Mouse (Mus musculus): ENCODE data around the gene Rbm38. TPM values are rescaled to one million over a fixed set of nuclear protein-coding genes. Genes with fewer than 3 reads are reported as not detected.

Rbm38 gene
- polyA plus RNA-seq, 1 experiment from 2014 or later, result 29.9 TPM

- Histone ChIP-seq H3K9ac (ENCODE audit: low read length) (no peak overlapping the region), H3K27ac (ENCODE audit: low read depth, low read length) (no peak overlapping the region), H3K9me3 (replicated peaks; ENCODE audit: control insufficient read depth, low read length) (no peaks in the 10 kb centered on the region), H3K4me1 (ENCODE audit: control insufficient read depth, insufficient read depth, low read length) (no peaks in the 10 kb centered on the region), H3K36me3 (ENCODE audit: control insufficient read depth, insufficient read depth, low read length) (no peaks in the 10 kb centered on the region), H3K4me2 (ENCODE audit: low read length) (no peak overlapping the region), H3K4me3 (ENCODE audit: low read depth, low read length) (no peak overlapping the region), H3K27me3 (replicated peaks; ENCODE audit: control insufficient read depth, insufficient read depth, low read length) (no peaks in the 10 kb centered on the region)
- DNase-seq (ENCODE audit: low spot score) (no peak), ATAC-seq (no peak)
- WGBS, result 84% methylated on average over 6 of the region's 6 CpGs
Measured at GRCm38 (mm10) chr2:173053846-173054245, 33.5 kb downstream of the Rbm38 start.

GRCm38 (mm10) chr2:173056303-173056881, 36.1 kb downstream of the Rbm38 start:
- DNase-seq (ENCODE audit: low spot score), result no peak
- Histone ChIP-seq H3K4me2 (ENCODE audit: low read length) (no peak overlapping the region), H3K9ac (ENCODE audit: low read length) (no peak overlapping the region), H3K4me3 (ENCODE audit: low read depth, low read length) (no peak overlapping the region), H3K9me3 (replicated peaks; ENCODE audit: control insufficient read depth, low read length) (no peaks in the 10 kb centered on the region), H3K27ac (ENCODE audit: low read depth, low read length) (no peak overlapping the region), H3K27me3 (replicated peaks; ENCODE audit: control insufficient read depth, insufficient read depth, low read length) (no peaks in the 10 kb centered on the region), H3K4me1 (ENCODE audit: control insufficient read depth, insufficient read depth, low read length) (no peaks in the 10 kb centered on the region), H3K36me3 (ENCODE audit: control insufficient read depth, insufficient read depth, low read length) (no peaks in the 10 kb centered on the region)
- no peak for ATAC-seq
- WGBS, result 80% methylated on average over 10 of the region's 10 CpGs

GRCm38 (mm10) chr2:173056882-173057315, 36.6 kb downstream of the Rbm38 start:
- no peaks in the 10 kb centered on the region for H3K36me3 ChIP-seq (ENCODE audit: control insufficient read depth, insufficient read depth, low read length)
- no peak overlapping the region for H3K4me3 ChIP-seq (ENCODE audit: low read depth, low read length)
- ATAC-seq (no peak), DNase-seq (ENCODE audit: low spot score) (no peak)
- 84% methylated on average over 11 of the region's 11 CpGs for WGBS
- no peaks in the 10 kb centered on the region for H3K9me3 ChIP-seq (replicated peaks; ENCODE audit: control insufficient read depth, low read length)
- H3K9ac ChIP-seq (ENCODE audit: low read length), result no peak overlapping the region
- no peak overlapping the region for H3K4me2 ChIP-seq (ENCODE audit: low read length)
- H3K27me3 ChIP-seq (replicated peaks; ENCODE audit: control insufficient read depth, insufficient read depth, low read length), result no peaks in the 10 kb centered on the region
- no peaks in the 10 kb centered on the region for H3K4me1 ChIP-seq (ENCODE audit: control insufficient read depth, insufficient read depth, low read length)
- no peak overlapping the region for H3K27ac ChIP-seq (ENCODE audit: low read depth, low read length)

GRCm38 (mm10) chr2:173057623-173058022, 37.3 kb downstream of the Rbm38 start:
- H3K9me3 ChIP-seq (replicated peaks; ENCODE audit: control insufficient read depth, low read length), result no peaks in the 10 kb centered on the region
- no peaks in the 10 kb centered on the region for H3K27me3 ChIP-seq (replicated peaks; ENCODE audit: control insufficient read depth, insufficient read depth, low read length)
- H3K4me3 ChIP-seq (ENCODE audit: low read depth, low read length), result no peak overlapping the region
- no peak overlapping the region for H3K27ac ChIP-seq (ENCODE audit: low read depth, low read length)
- WGBS, result 85% methylated on average over 10 of the region's 10 CpGs
- DNase-seq (ENCODE audit: low spot score), result no peak
- no peaks in the 10 kb centered on the region for H3K36me3 ChIP-seq (ENCODE audit: control insufficient read depth, insufficient read depth, low read length)
- H3K4me1 ChIP-seq (ENCODE audit: control insufficient read depth, insufficient read depth, low read length), result no peaks in the 10 kb centered on the region
- no peak for ATAC-seq
- no peak overlapping the region for H3K4me2 ChIP-seq (ENCODE audit: low read length)
- H3K9ac ChIP-seq (ENCODE audit: low read length), result no peak overlapping the region

GRCm38 (mm10) chr2:173058263-173058662, 38.0 kb downstream of the Rbm38 start:
- ATAC-seq (no peak), DNase-seq (ENCODE audit: low spot score) (no peak)
- 36% methylated on average over 11 of the region's 11 CpGs for WGBS
- no peak overlapping the region for H3K9ac ChIP-seq (ENCODE audit: low read length)
- no peaks in the 10 kb centered on the region for H3K36me3 ChIP-seq (ENCODE audit: control insufficient read depth, insufficient read depth, low read length)
- H3K4me2 ChIP-seq (ENCODE audit: low read length), result no peak overlapping the region
- H3K9me3 ChIP-seq (replicated peaks; ENCODE audit: control insufficient read depth, low read length), result no peaks in the 10 kb centered on the region
- no peak overlapping the region for H3K27ac ChIP-seq (ENCODE audit: low read depth, low read length)
- no peaks in the 10 kb centered on the region for H3K4me1 ChIP-seq (ENCODE audit: control insufficient read depth, insufficient read depth, low read length)
- no peaks in the 10 kb centered on the region for H3K27me3 ChIP-seq (replicated peaks; ENCODE audit: control insufficient read depth, insufficient read depth, low read length)
- no peak overlapping the region for H3K4me3 ChIP-seq (ENCODE audit: low read depth, low read length)

GRCm38 (mm10) chr2:173060450-173060849, 40.2 kb downstream of the Rbm38 start:
- H3K9ac ChIP-seq (ENCODE audit: low read length), result no peak overlapping the region

GRCm38 (mm10) chr2:173061443-173062351, 41.4 kb downstream of the Rbm38 start:
- DNase-seq (ENCODE audit: low spot score) (no peak), ATAC-seq (no peak)
- Histone ChIP-seq H3K27me3 (replicated peaks; ENCODE audit: control insufficient read depth, insufficient read depth, low read length) (no peaks in the 10 kb centered on the region), H3K4me1 (ENCODE audit: control insufficient read depth, insufficient read depth, low read length) (no peaks in the 10 kb centered on the region), H3K36me3 (ENCODE audit: control insufficient read depth, insufficient read depth, low read length) (no peaks in the 10 kb centered on the region), H3K9ac (ENCODE audit: low read length) (no peak overlapping the region), H3K27ac (ENCODE audit: low read depth, low read length) (no peak overlapping the region), H3K4me3 (ENCODE audit: low read depth, low read length) (no peak overlapping the region), H3K4me2 (ENCODE audit: low read length) (no peak overlapping the region), H3K9me3 (replicated peaks; ENCODE audit: control insufficient read depth, low read length) (no peaks in the 10 kb centered on the region)
- 83% methylated on average over 15 of the region's 15 CpGs for WGBS

More at GRCm38 (mm10) chr2:173060450-173060849, 40.2 kb downstream of the Rbm38 start:
- DNase-seq (ENCODE audit: low spot score) (no peak), ATAC-seq (no peak)
- Histone ChIP-seq H3K4me3 (ENCODE audit: low read depth, low read length) (no peak overlapping the region), H3K4me1 (ENCODE audit: control insufficient read depth, insufficient read depth, low read length) (no peaks in the 10 kb centered on the region), H3K36me3 (ENCODE audit: control insufficient read depth, insufficient read depth, low read length) (no peaks in the 10 kb centered on the region), H3K27me3 (replicated peaks; ENCODE audit: control insufficient read depth, insufficient read depth, low read length) (no peaks in the 10 kb centered on the region), H3K27ac (ENCODE audit: low read depth, low read length) (no peak overlapping the region), H3K9me3 (replicated peaks; ENCODE audit: control insufficient read depth, low read length) (no peaks in the 10 kb centered on the region), H3K4me2 (ENCODE audit: low read length) (no peak overlapping the region)
- WGBS, result 93% methylated on average over 9 of the region's 9 CpGs

- Histone ChIP-seq H3K4me3 (ENCODE audit: low read depth, low read length) (no peak overlapping the region), H3K36me3 (ENCODE audit: control insufficient read depth, insufficient read depth, low read length) (no peaks in the 10 kb centered on the region), H3K9ac (ENCODE audit: low read length) (no peak overlapping the region), H3K4me1 (ENCODE audit: control insufficient read depth, insufficient read depth, low read length) (no peaks in the 10 kb centered on the region), H3K9me3 (replicated peaks; ENCODE audit: control insufficient read depth, low read length) (no peaks in the 10 kb centered on the region), H3K27me3 (replicated peaks; ENCODE audit: control insufficient read depth, insufficient read depth, low read length) (no peaks in the 10 kb centered on the region), H3K27ac (ENCODE audit: low read depth, low read length) (no peak overlapping the region), H3K4me2 (ENCODE audit: low read length) (no peak overlapping the region)
- ATAC-seq (no peak), DNase-seq (ENCODE audit: low spot score) (no peak)
- no CpG with 5 or more reads among the region's 1 CpGs for WGBS
Measured at GRCm38 (mm10) chr2:173063219-173063618, 42.9 kb downstream of the Rbm38 start.

- DNase-seq (ENCODE audit: low spot score) (no peak), ATAC-seq (no peak)
- 84% methylated on average over 2 of the region's 2 CpGs for WGBS
- Histone ChIP-seq H3K27me3 (replicated peaks; ENCODE audit: control insufficient read depth, insufficient read depth, low read length) (no peaks in the 10 kb centered on the region), H3K36me3 (ENCODE audit: control insufficient read depth, insufficient read depth, low read length) (no peaks in the 10 kb centered on the region), H3K4me1 (ENCODE audit: control insufficient read depth, insufficient read depth, low read length) (no peaks in the 10 kb centered on the region), H3K9ac (ENCODE audit: low read length) (no peak overlapping the region), H3K27ac (ENCODE audit: low read depth, low read length) (no peak overlapping the region), H3K9me3 (replicated peaks; ENCODE audit: control insufficient read depth, low read length) (no peaks in the 10 kb centered on the region), H3K4me2 (ENCODE audit: low read length) (no peak overlapping the region), H3K4me3 (ENCODE audit: low read depth, low read length) (no peak overlapping the region)
Measured at GRCm38 (mm10) chr2:173064864-173065263, 44.6 kb downstream of the Rbm38 start.

Data from forebrain, embryonic 14.5 days (tissue).